Mouse (Mus musculus) embryonic stem cell, embryonic (primary cell): ENCODE data around the gene Opn4.

Source experiments
- CTCF ChIA-PET, 4 experiments: fragments of 300-600 bp in 2 of 4; fragments of 350-600 bp in 2 of 4; sonication (Branson Sonifier 250); formaldehyde crosslinking; loops; one replicate each; lab custom pipeline; 2022; ENCODE audit warnings: inconsistent platforms in 2 of 4; lab: Charles Lee
- POLR2A ChIA-PET, 4 experiments: fragments of 300-600 bp in 2 of 4; fragments of 350-600 bp in 2 of 4; sonication (Branson Sonifier 250); formaldehyde crosslinking; loops; one replicate each; lab custom pipeline; 2022; ENCODE audit warnings: antibody characterized with exemption in 4 of 4, inconsistent platforms in 1 of 4; lab: Charles Lee

Opn4 gene

DNA sequence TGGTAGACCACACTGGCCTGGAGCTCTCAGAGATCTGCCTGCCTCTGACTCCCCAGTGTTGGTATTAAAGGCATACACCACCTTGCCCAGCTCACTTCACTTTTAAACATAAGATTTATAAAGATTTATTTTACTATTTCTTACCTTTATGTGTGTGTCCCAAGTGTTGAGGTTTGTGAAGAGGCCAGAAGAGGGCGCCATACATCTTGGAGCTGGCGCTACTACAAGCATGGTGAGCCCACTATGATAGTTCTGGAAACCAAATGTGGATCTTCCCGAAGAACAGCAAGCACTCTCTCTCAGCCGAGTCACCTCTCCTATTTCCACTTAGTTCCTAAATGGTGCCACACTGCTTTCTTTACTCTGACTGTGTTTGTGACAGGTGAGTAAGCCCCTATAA, 12.3 kb upstream of the Opn4 start:
- CTCF ChIA-PET: interaction anchor here (0.5 to 2.9 kb wide), 44 partner anchors 8 to 1436 kb away, joined by 3 to 16 read pairs (median 4); no protein-coding TSS in a partner anchor
- POLR2A ChIA-PET: interaction anchor here in 3 of 4 experiments (0.7 to 1.9 kb wide), 8 partner anchors 13 to 166 kb away, joined by 3 to 7 read pairs (median 3); partner anchors contain the start of gene Opn4 (in 1 of the 3)

DNA sequence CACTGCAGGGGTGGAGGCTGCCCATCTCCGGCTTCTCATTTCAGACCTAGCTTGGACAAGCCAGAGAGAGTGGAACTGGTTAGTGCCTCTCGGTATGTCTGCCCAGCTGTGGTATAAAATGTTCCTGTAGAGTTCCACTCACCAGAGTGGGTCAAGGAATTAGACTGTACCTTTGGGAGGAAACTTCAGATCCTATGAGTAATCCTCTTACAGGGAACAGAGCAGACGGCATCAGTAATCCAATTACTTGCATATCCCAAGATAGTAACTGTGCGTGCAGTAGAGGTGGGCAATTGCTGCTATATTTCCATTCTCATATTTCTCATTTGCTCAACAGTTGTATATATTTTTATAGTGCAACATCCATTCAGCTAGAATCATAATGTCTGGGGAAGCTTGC, 11.6 kb upstream of the Opn4 start:
- ChIA-PET POLR2A (interaction anchor here (0.8 to 1.9 kb wide), 11 partner anchors 12 to 249 kb away, joined by 3 to 7 read pairs (median 3); partner anchors contain the start of gene Opn4 (in 1 of the 4)), CTCF (interaction anchor here (0.6 to 3.1 kb wide), 29 partner anchors 8 to 505 kb away, joined by 3 to 16 read pairs (median 4); no protein-coding TSS in a partner anchor)

DNA sequence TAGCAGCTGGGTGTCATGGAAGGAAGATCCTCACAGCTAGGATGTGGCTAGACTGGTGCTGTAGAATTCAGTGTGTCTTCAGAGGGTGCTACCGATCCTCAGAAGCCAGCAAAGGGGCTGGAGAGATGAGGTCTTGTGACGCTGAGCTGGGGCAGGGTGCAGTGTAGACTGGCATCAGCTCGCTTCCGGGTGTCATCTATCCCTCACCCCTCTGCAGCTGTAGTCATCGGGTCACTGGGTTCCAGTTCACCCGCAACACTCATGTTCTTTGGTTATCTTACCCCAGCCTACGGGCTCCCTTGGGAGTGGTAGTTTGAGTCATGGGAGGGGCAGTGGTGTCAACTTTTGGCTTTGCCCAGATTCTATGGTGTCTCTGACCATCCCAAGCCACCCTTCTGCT, 2.0 kb upstream of the Opn4 start:
- POLR2A ChIA-PET: no interaction called here
- CTCF ChIA-PET: interaction anchor here in 3 of 4 experiments (0.9 to 1.6 kb wide), 5 partner anchors 10 to 522 kb away, joined by 3 to 6 read pairs (median 4); no protein-coding TSS in a partner anchor

DNA sequence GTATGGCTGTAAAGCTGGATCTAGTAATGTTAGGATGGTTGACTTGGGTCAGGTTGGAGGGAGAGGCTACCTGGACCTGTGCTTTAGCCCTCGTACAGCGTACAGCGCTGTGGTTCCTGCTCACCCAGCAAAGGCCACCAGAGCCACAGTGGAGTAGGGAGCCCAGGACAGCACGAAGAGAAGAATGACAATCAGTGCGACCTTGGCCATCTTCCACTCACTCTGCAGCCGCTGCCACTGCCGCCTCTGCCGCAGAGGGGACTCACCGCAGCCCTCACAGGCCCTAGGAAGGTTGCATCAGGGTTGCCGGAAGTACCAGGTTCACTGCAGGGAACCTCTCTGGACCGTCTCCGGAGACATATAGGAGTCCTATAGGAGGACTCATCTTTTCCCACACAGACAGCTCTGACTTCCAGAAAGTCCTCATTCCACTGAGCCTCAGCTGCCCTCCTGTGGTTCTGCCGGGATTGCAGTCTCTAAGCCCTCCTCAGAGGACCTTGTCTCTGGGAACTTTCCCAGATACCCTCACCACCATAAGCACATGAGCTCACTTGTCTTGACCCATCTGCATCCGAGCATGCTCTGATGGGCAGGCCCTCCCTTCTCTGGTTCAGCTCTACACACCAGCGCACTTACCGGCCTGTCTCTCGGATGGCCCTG, 4.2 kb downstream of the Opn4 start:
- CTCF ChIA-PET: interaction anchor here (0.6 to 2.6 kb wide), 41 partner anchors 12 to 1513 kb away, joined by 3 to 13 read pairs (median 3); partner anchors contain the start of genes Mmrn2 (in 1 of the 4) and Sncg (in 1 of the 4)
- POLR2A ChIA-PET: interaction anchor here in 3 of 4 experiments (0.6 to 2.0 kb wide), 13 partner anchors 11 to 232 kb away, joined by 3 to 7 read pairs (median 4); no protein-coding TSS in a partner anchor

DNA sequence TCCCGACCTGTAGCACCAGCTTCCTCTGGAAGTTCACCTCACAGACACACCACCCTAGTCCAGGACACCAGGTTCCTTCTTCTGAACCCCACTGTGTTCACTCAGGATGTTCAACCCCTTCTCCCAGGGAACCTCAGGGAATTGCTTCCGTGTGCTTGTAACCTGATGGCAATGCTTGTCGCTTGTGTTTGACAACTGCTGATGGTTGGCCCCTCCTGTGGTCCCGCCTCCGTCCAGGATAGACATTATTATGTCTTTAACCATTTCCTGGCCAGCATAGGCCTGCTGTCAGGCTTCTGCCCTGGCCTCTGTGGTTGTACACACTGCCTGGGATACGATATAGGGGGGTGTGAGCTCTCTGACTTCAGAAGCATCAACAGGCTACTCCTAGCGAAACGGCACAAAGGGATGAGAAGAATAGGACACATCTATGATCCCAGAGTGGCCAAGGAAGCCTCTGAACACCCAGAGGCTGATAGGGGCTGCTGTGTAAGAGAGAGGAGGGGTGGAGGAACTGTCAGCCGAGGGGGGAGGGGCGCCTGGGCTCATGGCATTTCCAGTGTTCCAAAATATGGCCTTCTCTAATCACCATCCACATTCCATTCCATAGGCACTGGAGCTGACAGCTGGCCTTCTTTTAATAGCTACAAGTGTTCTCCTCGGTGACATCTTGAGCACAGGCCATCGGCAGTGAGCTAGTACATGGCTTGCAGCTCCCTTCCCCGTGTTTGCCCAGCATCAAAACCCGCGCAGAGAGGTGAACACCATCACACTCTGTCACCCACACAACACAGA, 8.0 kb downstream of the Opn4 start:
- ChIA-PET CTCF (interaction anchor here in 1 of 4 experiments (1.2 to 1.6 kb wide), 2 partner anchors 20 to 511 kb away, joined by 3 read pairs; no protein-coding TSS in a partner anchor), POLR2A (interaction anchor here in 1 of 4 experiments (1.7 to 1.9 kb wide), 2 partner anchors 16 to 213 kb away, joined by 4 read pairs; no protein-coding TSS in a partner anchor)

DNA sequence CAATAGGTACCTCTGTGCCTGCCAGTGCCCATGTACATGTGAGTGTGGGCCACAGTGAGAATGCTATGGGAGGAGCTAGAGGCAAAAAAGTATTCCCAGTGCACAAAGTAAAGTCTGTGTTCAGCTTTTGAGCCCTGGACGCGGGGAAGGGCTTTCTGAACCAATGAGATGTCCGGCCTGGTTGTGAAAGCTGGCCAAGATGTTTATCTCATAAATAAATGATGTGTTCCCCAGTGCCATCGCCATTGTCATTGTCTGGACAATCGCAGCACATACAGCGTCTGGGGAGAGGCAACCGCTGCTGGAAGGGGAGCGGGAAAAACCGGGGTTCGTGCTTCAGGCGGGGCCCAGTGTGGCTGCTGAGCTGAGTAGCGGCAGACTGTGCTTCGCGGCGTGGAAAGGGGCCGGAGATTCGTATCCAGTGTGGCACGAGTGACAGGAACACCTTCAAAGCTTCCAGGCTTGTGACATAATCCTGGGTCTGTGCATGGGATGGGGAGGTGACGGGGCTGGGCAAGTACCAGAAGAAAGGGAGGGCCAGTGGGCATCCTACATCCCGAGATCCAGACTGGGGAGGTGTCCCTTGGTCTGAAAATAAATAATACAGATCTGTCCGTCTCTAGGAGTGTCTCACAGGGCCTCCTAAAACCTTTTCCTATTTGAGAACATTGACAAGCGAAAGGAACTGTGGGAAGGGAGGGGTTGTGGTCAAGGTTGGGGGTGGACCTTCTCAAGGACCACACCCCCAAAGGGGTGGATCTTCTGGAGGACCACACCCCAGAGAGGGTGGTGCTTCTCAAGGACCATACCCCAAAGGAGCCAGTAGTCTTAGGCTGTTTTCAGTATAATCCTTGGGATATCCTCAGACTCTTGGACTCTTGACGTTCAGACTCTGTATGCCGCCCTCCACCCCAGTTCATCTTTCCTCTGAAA, 8.9 kb downstream of the Opn4 start:
- CTCF ChIA-PET: interaction anchor here in 2 of 4 experiments (0.8 to 1.6 kb wide), 5 partner anchors 17 to 511 kb away, joined by 3 to 7 read pairs (median 3); no protein-coding TSS in a partner anchor
- POLR2A ChIA-PET: interaction anchor here in 2 of 4 experiments (0.8 to 1.9 kb wide), 5 partner anchors 16 to 212 kb away, joined by 3 to 4 read pairs (median 4); no protein-coding TSS in a partner anchor

DNA sequence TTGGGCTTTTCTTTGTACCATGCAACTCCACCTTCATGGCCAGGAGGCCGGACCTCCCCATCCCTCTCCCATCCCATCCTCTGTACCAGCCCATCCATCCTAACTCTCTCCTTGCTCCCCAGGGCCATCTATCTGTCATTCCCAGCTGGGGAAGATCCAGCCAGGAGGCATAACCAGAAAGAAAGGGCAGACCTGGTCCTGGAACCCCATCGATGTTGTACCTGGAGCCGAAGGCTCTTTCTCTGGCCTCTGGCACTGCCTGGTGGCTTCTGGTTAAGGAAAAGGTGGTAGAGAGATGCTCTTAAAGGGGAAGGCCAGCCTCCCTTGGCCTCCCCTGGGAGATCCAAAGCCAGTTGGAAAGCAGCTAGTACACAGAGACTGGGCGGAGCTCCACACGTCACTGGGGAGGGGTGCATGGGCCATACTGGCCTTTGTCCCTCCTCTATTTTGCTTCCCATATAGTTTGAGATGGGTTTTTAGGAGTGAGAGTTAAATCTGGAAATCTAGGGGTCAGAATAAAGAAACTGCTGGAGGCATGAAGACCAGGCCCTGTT, 9.8 kb downstream of the Opn4 start:
- POLR2A ChIA-PET: interaction anchor here in 2 of 4 experiments (0.8 to 1.9 kb wide), 4 partner anchors 15 to 211 kb away, joined by 3 to 4 read pairs (median 4); no protein-coding TSS in a partner anchor
- CTCF ChIA-PET: interaction anchor here (0.5 to 1.4 kb wide), 7 partner anchors 8 to 556 kb away, joined by 3 to 7 read pairs (median 4); no protein-coding TSS in a partner anchor

DNA sequence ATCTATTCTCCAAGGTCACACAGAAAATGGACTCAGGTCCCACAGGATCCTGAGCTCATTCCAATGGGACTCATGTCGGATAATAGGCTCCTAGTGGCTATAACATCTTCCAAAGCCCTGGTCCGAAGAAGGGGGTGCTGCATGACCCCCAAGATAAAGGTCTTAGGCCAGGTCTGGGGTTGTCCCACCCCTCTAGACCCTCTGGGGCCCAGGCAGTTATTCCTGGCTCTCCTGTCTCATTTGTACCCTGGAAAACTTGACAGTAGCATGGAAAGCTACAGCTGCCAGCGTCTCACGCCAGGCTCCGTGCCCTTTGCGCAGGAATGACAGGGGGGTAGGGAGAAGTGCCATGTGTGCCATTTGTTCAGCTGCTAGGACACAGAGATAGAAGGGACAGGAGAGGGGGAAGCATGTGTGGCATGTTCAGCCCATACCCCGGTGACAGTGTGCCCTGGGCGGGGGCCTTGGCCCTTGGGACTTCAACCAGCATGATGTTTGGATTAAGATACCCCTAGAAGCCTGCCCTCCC, 10.7 kb downstream of the Opn4 start:
- ChIA-PET CTCF (interaction anchor here in 2 of 4 experiments (0.6 to 1.4 kb wide), 2 partner anchors 8 to 22 kb away, joined by 3 to 4 read pairs; no protein-coding TSS in a partner anchor), POLR2A (interaction anchor here in 2 of 4 experiments (0.6 to 1.2 kb wide), 4 partner anchors 13 to 235 kb away, joined by 3 to 4 read pairs (median 3); partner anchors contain the start of gene Fam25c (in 1 of the 2))

DNA sequence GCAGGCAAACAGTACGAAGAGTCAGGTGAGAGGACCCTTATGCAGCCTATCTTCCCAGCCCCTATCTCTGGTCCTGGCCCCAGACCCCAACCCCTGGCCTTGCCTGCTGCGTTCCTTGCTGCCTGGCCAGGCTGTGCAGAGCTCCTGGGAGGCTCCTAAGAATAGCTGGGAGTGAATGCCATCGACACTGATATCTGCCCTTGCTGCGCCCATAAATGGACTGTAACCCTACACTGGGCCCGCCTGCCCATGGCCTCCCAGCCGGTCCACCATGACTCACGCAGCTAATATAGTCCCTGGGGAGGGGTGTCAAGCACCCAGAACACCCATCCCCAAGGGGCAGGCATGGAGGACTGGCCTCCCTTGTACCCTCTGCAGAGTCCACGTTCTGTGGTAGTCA, 11.4 kb downstream of the Opn4 start, which contains the start of gene Ldb3:
TSS of gene Ldb3 (minus strand) at position 185 of the 400 bp plus-strand sequence.
- POLR2A ChIA-PET: interaction anchor here in 3 of 4 experiments (0.5 to 2.3 kb wide), 5 partner anchors 10 to 234 kb away, joined by 3 to 5 read pairs (median 4); partner anchors contain the start of gene Fam25c (in 1 of the 3)
- CTCF ChIA-PET: interaction anchor here in 1 of 4 experiments (0.6 kb wide), 1 partner anchor 30 kb away, joined by 7 read pairs; no protein-coding TSS in a partner anchor

DNA sequence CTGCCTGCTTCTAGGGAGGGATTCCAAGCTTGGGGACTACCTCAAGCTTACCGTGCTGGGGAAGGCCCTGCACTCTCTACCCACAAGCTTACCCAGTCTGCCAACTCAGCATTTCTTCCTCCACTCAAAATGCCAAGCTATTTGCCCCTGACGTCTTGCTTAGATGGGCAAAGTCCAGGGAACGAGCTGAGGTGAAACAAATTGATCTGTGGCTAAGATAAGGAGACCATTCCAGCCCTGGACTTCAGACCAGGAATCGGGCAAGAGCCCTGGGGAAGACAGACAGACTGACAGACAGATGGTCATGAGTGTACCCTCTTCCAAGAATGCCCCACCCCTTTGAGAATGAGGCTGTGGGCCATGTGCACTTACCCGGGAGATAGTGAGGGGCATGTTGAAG, 11.9 kb downstream of the Opn4 start:
- CTCF ChIA-PET: interaction anchor here in 1 of 4 experiments (0.6 kb wide), 1 partner anchor 190 kb away, joined by 3 read pairs; no protein-coding TSS in a partner anchor
- POLR2A ChIA-PET: interaction anchor here in 3 of 4 experiments (0.5 to 2.3 kb wide), 3 partner anchors 9 to 129 kb away, joined by 3 to 5 read pairs (median 4); no protein-coding TSS in a partner anchor

DNA sequence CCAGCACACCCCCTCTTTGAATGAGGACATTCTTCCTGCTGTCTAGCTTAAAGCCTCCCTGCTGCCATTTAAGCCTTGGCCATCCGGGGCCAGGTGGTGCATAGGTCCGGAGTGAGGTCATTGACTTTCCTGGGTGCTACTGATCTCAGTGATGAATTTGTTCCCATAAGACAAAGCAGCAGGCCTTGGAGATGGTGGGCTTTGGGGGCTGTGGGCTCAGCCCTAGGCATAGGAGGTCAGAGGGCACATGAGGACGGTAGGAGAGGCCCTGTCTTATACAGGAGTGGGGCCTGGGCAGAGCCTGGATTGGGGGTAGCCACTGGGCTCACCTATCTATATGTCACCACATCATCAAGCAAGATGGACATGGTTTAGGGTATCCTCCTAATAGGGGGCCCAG, 13.1 kb downstream of the Opn4 start:
- ChIA-PET POLR2A (interaction anchor here in 1 of 4 experiments (2.3 kb wide), 1 partner anchor 8 kb away, joined by 5 read pairs; no protein-coding TSS in a partner anchor), CTCF (interaction anchor here in 1 of 4 experiments (2.1 kb wide), 1 partner anchor 13 kb away, joined by 5 read pairs; no protein-coding TSS in a partner anchor)

DNA sequence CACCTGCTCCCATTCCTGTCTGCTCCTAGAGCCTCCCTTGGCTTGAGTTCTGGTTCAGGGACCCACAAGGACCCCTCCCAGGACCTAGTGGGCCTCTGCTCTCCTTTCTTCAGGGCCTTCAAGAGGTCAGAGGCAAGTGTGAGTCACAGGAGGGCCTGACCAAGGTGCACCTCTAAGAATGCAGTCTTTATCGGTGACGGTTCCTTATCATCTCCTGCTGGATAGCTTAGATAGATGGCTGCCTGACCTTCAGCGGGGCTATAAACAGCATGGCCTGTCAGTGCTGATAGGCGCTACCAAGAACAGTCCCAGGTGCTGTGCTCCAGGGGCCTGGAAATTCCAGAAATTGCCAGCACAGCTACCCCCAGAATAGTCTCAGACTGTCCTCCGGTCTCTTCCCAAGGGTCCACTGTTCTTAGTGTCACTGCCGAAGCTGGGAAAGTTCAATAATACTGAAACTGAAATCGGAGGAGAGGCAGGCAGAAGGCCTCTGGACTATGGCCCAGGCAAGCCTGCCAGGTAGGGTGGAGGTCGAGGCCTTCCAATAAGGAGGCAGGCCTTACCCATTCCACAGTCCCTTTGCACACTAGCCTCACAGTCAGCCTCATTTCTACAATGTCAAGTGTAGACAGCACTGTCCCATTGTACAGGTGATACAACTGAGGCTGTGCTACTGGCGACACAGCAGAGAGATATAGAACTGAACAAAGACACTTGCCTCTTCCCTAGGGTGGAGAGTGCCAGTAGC, 14.4 kb downstream of the Opn4 start:
- CTCF ChIA-PET: interaction anchor here in 1 of 4 experiments (0.6 to 2.1 kb wide), 3 partner anchors 12 to 621 kb away, joined by 3 to 5 read pairs (median 4); no protein-coding TSS in a partner anchor
- POLR2A ChIA-PET: interaction anchor here in 1 of 4 experiments (1.0 kb wide), 1 partner anchor 223 kb away, joined by 3 read pairs; no protein-coding TSS in a partner anchor

DNA sequence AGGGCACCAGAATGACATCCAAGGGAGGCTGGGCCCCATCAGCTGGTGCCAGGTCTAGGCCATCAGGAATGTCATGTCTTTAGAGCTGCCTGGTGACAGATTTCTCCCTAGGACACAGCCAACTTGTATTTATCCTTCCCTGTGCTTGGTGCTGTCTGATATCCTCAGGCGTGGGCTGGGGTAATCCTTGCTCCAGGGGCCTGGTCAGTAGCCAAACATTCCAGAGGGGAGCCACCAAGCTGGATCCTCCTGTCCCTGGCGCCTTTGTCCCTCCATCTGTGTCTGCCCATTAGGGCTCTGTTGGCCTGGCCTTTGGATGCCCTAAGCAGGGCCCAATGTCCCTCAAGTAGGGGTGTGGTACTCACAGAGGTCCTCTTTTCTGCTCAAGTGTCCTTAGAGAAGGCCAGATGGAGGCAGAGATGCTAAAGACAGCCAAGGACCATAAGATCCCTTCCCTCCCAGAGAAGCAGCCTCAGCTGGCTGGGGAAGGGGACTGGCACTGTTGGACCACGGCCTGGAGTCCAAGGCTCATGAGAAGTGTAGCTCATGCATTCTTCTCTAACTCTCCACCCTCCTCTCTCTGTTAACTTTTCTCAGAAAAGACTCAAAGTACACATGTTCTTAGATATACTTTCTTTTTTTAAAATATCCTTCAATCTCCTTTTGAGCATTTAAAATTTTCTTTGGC, 17.1 kb downstream of the Opn4 start:
- POLR2A ChIA-PET: interaction anchor here in 1 of 4 experiments (1.4 kb wide), 1 partner anchor 13 kb away, joined by 3 read pairs; no protein-coding TSS in a partner anchor
- CTCF ChIA-PET: interaction anchor here in 1 of 4 experiments (1.4 kb wide), 1 partner anchor 9 kb away, joined by 5 read pairs; no protein-coding TSS in a partner anchor

DNA sequence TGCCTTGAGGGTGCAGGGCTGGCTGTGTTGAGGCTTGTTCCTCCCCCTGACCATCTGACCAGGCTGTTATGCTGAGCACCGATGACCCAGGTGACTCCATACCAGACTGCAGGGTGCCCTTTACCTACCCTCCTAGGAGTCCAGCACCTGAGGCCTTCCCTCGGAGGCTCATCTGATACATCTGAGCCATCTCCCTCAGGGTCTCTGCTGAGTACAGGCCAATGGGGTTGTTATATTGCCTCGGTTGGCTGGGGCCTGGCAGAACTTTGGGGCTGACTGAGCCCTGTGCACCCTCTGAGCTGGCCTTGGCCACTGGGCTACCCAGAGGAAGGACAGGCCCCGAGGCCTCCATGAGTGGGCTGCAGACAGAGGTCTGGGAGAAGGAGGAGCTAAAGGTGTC, 23.1 kb downstream of the Opn4 start:
- POLR2A ChIA-PET: interaction anchor here in 1 of 4 experiments (1.5 kb wide), 1 partner anchor 9 kb away, joined by 3 read pairs; no protein-coding TSS in a partner anchor
- CTCF ChIA-PET: interaction anchor here in 2 of 4 experiments (0.6 kb wide), 2 partner anchors 28 to 118 kb away, joined by 3 to 4 read pairs; no protein-coding TSS in a partner anchor
